Mouse (Mus musculus): ENCODE data around the gene Sfmbt2. TPM values are rescaled to one million over a fixed set of nuclear protein-coding genes. Genes with fewer than 3 reads are reported as not detected.

Sfmbt2 gene
- total RNA-seq, 4 experiments from 2014 or later: 0.08 to 0.20 TPM; not detected in 2

- no peak for DNase-seq (ENCODE audit: low spot score in 2 of 2)
Measured at GRCm38 (mm10) chr2:10542388-10542787, 172.1 kb downstream of the Sfmbt2 start.

DNA sequence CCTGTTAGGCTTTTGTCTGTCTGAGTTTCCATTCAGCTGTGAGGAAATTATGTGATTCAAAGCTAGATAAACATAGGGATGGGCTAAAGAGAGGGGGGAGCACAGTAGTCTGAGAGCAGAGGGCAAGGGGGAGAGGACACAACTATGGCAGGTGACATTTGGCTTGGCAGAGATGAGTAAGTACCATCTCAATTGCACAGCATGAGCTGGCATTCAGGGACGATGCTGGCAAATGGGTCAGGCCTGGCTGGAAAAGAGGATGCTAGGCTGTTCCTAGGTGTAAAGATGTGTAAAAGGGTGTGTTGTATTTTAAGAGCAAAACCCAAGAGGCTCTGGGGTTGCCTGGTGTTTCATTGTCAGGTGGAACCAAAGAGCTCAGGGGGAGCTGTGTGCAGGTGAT, 188.5 kb downstream of the Sfmbt2 start:
- no peak for DNase-seq (ENCODE audit: low spot score in 2 of 2)

DNA sequence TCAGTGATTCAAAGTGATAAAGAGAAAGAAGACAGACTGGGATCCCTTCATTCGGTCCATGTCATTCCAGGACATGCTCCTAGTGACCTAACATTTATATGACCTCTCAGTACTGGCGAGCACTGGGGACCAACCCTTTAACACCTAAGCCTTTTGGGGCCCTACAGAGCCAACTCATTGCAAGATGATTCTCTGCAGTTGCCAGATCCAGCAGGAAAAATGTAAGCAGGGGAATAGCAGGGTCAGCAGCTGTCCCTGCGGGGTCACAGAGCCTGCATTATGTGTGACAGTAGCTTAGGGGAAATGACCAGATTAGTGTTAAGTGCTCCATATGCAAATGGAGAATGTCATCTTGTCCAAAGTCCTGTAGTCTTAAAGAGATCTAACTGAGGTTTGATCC, 195.2 kb downstream of the Sfmbt2 start:
- no peak for DNase-seq (ENCODE audit: low spot score in 2 of 2)

DNA sequence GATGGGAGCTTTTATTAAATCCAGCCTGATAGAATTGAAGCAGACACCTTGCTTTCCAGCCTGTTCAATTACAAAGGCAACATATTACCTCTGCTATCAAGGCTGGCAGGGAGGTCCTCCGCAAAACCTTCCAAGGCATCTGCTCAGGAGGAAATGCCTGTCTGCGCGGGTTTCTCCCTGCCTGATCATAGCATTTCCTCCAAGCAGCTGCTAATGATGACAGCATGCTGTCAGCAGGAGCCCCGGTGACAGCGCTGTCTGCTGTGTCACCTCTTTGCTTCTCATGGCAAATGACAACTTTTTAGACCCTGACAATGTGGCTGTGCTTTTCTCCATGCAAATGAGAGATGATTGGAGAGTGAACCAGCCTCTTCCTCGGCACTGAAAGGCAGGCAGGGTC, 199.1 kb downstream of the Sfmbt2 start:
- DNase-seq (ENCODE audit: low spot score in 2 of 2): no peak

GRCm38 (mm10) chr2:10572311-10572710, 202.0 kb downstream of the Sfmbt2 start:
- DNase-seq (ENCODE audit: low spot score in 2 of 2): no peak

DNA sequence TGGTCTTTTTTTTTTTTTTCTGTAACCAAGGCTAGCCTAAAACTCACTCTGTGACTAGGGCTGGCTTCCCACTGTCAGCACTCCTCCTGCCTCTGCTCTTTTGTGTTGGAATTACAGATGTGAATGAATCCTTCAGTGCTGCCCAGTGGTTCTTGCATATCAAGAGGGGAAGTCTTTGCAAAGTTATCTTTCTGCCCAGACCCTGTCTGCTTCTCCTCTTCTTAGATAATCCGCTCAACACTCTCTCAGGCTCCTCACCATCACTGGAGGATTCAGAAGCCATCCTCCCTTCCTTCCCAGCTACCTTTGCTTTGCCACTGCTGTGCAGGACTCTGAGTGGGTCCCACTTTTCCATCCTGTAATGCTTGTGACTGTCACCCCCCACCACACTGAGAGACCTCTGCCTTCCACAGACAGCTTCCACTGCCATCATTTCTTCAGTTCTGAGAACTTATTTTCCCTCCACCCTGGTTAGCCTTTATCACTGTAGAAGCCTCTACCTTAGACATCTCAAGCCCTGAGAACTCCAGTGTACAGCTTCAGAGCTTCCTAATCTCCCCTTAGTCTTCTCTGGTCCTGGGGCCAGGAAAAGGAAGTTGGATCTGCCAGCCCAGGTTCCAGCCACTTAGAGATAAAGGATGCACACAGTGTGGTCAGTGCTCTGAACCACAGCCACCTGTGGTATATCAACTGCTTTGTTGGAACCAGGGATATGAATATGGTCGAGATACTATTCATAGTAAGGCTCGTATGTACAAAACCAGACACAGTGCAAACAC, 205.8 kb downstream of the Sfmbt2 start:
- no peak for DNase-seq (ENCODE audit: low spot score in 2 of 2)

- no peak for DNase-seq (ENCODE audit: low spot score in 2 of 2)
Measured at GRCm38 (mm10) chr2:10582673-10583072, 212.4 kb downstream of the Sfmbt2 start.

DNA sequence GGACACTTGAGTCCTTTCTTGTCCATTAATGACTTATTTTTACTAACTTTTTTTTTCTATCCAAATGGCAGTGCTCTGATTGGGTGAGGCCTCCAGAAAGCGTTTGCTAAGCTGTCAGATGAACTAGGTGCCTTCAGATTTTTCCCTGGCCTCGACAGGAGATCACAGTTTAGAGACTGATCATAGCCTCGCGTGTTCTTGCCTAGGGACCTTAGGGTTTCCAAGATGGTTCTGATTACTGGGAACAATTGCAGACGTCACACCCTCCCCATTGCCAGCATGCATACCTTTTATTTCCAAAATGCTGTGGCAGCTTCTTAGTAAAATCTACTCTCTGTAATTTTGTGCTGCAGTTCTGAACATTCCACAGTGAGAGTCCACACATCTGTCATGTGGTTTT, 212.8 kb downstream of the Sfmbt2 start:
- DNase-seq (ENCODE audit: low spot score in 2 of 2): no peak

GRCm38 (mm10) chr2:10591310-10591709, 221.0 kb downstream of the Sfmbt2 start:
- DNase-seq (ENCODE audit: low spot score in 2 of 2): no peak

DNA sequence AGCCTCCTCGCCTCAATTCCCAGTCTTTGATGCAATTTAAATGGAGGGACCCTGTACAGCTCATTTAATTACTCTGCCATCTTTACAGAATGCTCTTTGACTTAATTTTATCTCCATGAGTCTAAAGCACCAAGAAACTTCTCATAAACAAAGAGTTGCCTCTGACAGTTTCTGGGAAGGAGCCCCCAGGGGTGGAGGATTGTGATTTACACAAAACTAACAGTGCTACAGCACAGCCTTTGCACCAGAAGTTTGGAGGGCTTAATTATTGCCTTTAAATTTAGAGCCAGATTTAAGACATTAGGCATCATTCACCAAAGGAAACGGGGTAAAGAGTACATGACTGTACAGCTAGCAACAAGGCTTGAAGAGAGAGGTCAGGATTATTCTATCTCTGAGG, 245.2 kb downstream of the Sfmbt2 start:
- no peak for DNase-seq (ENCODE audit: low spot score in 2 of 2)

Small RNA genes within 50 kb of the gene (microRNA-seq; reads per million reads assigned to microRNA genes)
- gene Gm22051: not detected
- not detected for gene Gm22072
- not detected for gene Gm22091
- gene Gm22166: not detected
- not detected for gene Gm22239
- gene Gm22626: not detected
- not detected for gene Gm22635
- gene Gm22677: not detected
- gene Gm22678: not detected
- gene Gm22775: not detected
- not detected for gene Gm22925
- not detected for gene Gm23108
- gene Gm23288: not detected
- gene Gm23542: not detected
- not detected for gene Gm23569
- gene Gm23571: not detected
- gene Gm23578: not detected
- gene Gm23651: not detected
- gene Gm23988: not detected
- gene Gm24028: not detected
- gene Gm24167: not detected
- gene Gm24315: not detected
- gene Gm24342: not detected
- gene Gm24488: not detected
- not detected for gene Gm24640
- gene Gm24673: not detected
- not detected for gene Gm24761
- not detected for gene Gm24806
- not detected for gene Gm25022
- not detected for gene Gm25158
- not detected for gene Gm25263
- gene Gm25285: not detected
- not detected for gene Gm25316
- gene Gm25451: not detected
- gene Gm25673: not detected
- not detected for gene Gm25680
- not detected for gene Gm25701
- not detected for gene Gm25753
- not detected for gene Gm25943
- not detected for gene Gm26060
- not detected for gene Gm26073
- not detected for gene Gm26092
- not detected for gene Gm26156
- not detected for gene Gm26229
- gene Gm26398: not detected
- gene Gm26426: not detected
- gene Gm26431: not detected
- gene Gm26491: not detected
- not detected for gene Mir297a-2
- gene Mir297a-3: not detected
- not detected for gene Mir297a-4
- gene Mir297b: not detected
- not detected for gene Mir297c
- not detected for gene Mir466
- not detected for gene Mir466b-1
- not detected for gene Mir466b-2
- not detected for gene Mir466b-3
- gene Mir466b-4: not detected
- gene Mir466b-5: not detected
- not detected for gene Mir466b-6
- not detected for gene Mir466b-7
- not detected for gene Mir466b-8
- gene Mir466c-1: not detected
- gene Mir466c-2: not detected
- not detected for gene Mir466d
- not detected for gene Mir466e
- gene Mir466f-1: not detected
- not detected for gene Mir466f-2
- not detected for gene Mir466f-3
- not detected for gene Mir466g
- not detected for gene Mir466h
- gene Mir466l: not detected
- not detected for gene Mir466m
- gene Mir466n: not detected
- gene Mir466o: not detected
- not detected for gene Mir466p
- not detected for gene Mir467a-1
- not detected for gene Mir467a-10
- not detected for gene Mir467a-2
- gene Mir467a-3: not detected
- gene Mir467a-4: not detected
- not detected for gene Mir467a-5
- gene Mir467a-6: not detected
- gene Mir467a-7: not detected
- gene Mir467a-8: not detected
- gene Mir467a-9: not detected
- not detected for gene Mir467b
- 29.1 reads per million, percentile 30 among the genes with 10 or more reads in this experiment for gene Mir467c
- 254 reads per million, percentile 65 among the genes with 10 or more reads in this experiment for gene Mir467d
- gene Mir467e: 102 reads per million, percentile 50 among the genes with 10 or more reads in this experiment
- not detected for gene Mir669a-1
- not detected for gene Mir669a-10
- gene Mir669a-11: not detected
- not detected for gene Mir669a-12
- not detected for gene Mir669a-2
- not detected for gene Mir669a-3
- not detected for gene Mir669a-4
- not detected for gene Mir669a-5
- gene Mir669a-6: not detected
- gene Mir669a-7: not detected
- gene Mir669a-8: not detected
- not detected for gene Mir669a-9
- not detected for gene Mir669b
- 25.8 reads per million, percentile 26 among the genes with 10 or more reads in this experiment for gene Mir669c
- gene Mir669d: not detected
- gene Mir669d-2: not detected
- not detected for gene Mir669e
- gene Mir669f: not detected
- gene Mir669g: not detected
- not detected for gene Mir669h
- gene Mir669i: not detected
- gene Mir669j: not detected
- gene Mir669k: not detected
- gene Mir669l: not detected
- not detected for gene Mir669m-1
- not detected for gene Mir669m-2
- gene Mir669o: 28.3 reads per million, percentile 28 among the genes with 10 or more reads in this experiment
- gene Mir669p-1: not detected
- gene Mir669p-2: not detected

Other genes starting within 250 kb of the Sfmbt2 start
- gene Itih2, start 239.1 kb upstream of the Sfmbt2 start, total RNA-seq (2022): under 1 TPM in 2 of 4 experiments, not detected in 2; 0.27 to 0.56 TPM
- 10 to 100 TPM in 1 of 4 experiments, 1 to 10 TPM in 3; 6.1 to 11.7 (median 7.3) TPM for gene Itih5, start 216.9 kb upstream of the Sfmbt2 start, total RNA-seq (2022)